8 mouse cellular contexts compared by ENCODE assay signal in genomic region chr6:106118523-106119081, GRCm38 (mm10).
DNase-seq lines count a peak whose midpoint lies in the region; ATAC-seq and TF ChIP-seq lines count a peak whose summit lies in the region.

No protein-coding gene starts in this region.

- peak overlapping the region; percentile 33 for H3K4me3 ChIP-seq in lung, embryonic 15.5 days
- no peak overlapping the region for H3K4me3 ChIP-seq in lung, adult 2 months (replicated peaks; ENCODE audit: extremely low read depth, low read depth, low read length)
- H3K4me3 ChIP-seq in midbrain, embryonic 16.5 days (ENCODE audit: low read depth, low read length): peak overlapping the region; percentile 40

- no peaks in the 10 kb centered on the region for H3K4me1 ChIP-seq in lung, embryonic 15.5 days
- H3K4me1 ChIP-seq in lung, adult 2 months (ENCODE audit: control insufficient read depth, insufficient read depth, low read length): no peaks in the 10 kb centered on the region
- H3K4me1 ChIP-seq in midbrain, embryonic 16.5 days (ENCODE audit: control insufficient read depth, insufficient read depth, low read length): peaks cover 7% of the 10 kb centered on the region; the same call in 1 of the 2 replicates

- DNase-seq in lung, adult 2 months: no peak
- DNase-seq in cerebellum, postnatal 10 days: peak; percentile 67 to 70
- DNase-seq in frontal cortex, postnatal 25 days (ENCODE audit: low spot score in 2 of 2): peak; percentile 36 to 51
- DNase-seq in layer of hippocampus, postnatal 14 days (ENCODE audit: low spot score in 2 of 2): peak; percentile 40 to 41
- no peak for DNase-seq in thymus, postnatal 36 days
- no peak for DNase-seq in gastrocnemius, postnatal 36 days

- H3K9ac ChIP-seq in lung, embryonic 15.5 days: no peak overlapping the region
- peak overlapping the region; percentile 59 for H3K9ac ChIP-seq in midbrain, embryonic 16.5 days (ENCODE audit: low read depth, low read length)

- no peaks in the 10 kb centered on the region for H3K9me3 ChIP-seq in lung, embryonic 15.5 days
- H3K9me3 ChIP-seq in midbrain, embryonic 16.5 days (replicated peaks; ENCODE audit: control insufficient read depth, low read length, poor library complexity, severe bottlenecking): no peaks in the 10 kb centered on the region

- no peaks in the 10 kb centered on the region for H3K36me3 ChIP-seq in lung, embryonic 15.5 days
- H3K36me3 ChIP-seq in midbrain, embryonic 16.5 days (ENCODE audit: control insufficient read depth, insufficient read depth, low read length): no peaks in the 10 kb centered on the region

- H3K27me3 ChIP-seq in lung, embryonic 15.5 days: no peaks in the 10 kb centered on the region
- H3K27me3 ChIP-seq in midbrain, embryonic 16.5 days (ENCODE audit: control insufficient read depth, insufficient read depth, low read depth, low read length): no peaks in the 10 kb centered on the region

- no peak overlapping the region for H3K27ac ChIP-seq in lung, embryonic 15.5 days
- peak overlapping the region; percentile 65 for H3K27ac ChIP-seq in midbrain, embryonic 16.5 days (ENCODE audit: low read length)

- ATAC-seq in lung, embryonic 15.5 days (ENCODE audit: borderline replicate concordance, extremely low read depth, low FRiP score, low TSS enrichment): peak; percentile 73; the same call in 1 of the 2 replicates
- ATAC-seq in midbrain, embryonic 16.5 days: peak; percentile 90

- peak overlapping the region; percentile 48 for H3K4me2 ChIP-seq in lung, embryonic 15.5 days
- H3K4me2 ChIP-seq in midbrain, embryonic 16.5 days (ENCODE audit: low read length): peak overlapping the region; percentile 71

- no peak for TF ChIP-seq CTCF in lung, adult 2 months (IDR thresholded peaks at IDR 0.05; ENCODE audit: insufficient read depth, low read length)

- intact Hi-C loops in gastrocnemius, postnatal 36 days (cut with DNase I): no loop called here

- no peak for TF ChIP-seq POLR2A in lung, adult 2 months (IDR thresholded peaks at IDR 0.05; ENCODE audit: borderline replicate concordance, extremely low read depth, low read depth, low read length)

- 19% methylated on average over 15 of the region's 15 CpGs for WGBS in lung, embryonic 15.5 days
- 26% methylated on average over 15 of the region's 15 CpGs for WGBS in lung, adult 2 months
- 3% methylated on average over 15 of the region's 15 CpGs for WGBS in midbrain, embryonic 16.5 days

Comparison
In these comparisons a context has a peak if more than half of its experiments do, and no peak if none do; other contexts are left out.
1. DNase-seq: peak in cerebellum, postnatal 10 days (2 of 2), frontal cortex, postnatal 25 days (2 of 2) and layer of hippocampus, postnatal 14 days (2 of 2); none in lung, adult 2 months (single experiment), thymus, postnatal 36 days (0 of 2) and gastrocnemius, postnatal 36 days (0 of 2).